Comparison of ENCODE assay signal across 8 mouse cellular contexts in genomic region chr11:98785772-98786281, GRCm38 (mm10). TPM values are rescaled to one million over a fixed set of nuclear protein-coding genes. Genes with fewer than 3 reads are reported as not detected.
DNase-seq lines count a peak whose midpoint lies in the region; ATAC-seq and TF ChIP-seq lines count a peak whose summit lies in the region.

No protein-coding gene starts in this region.

- no peaks in the 10 kb centered on the region for H3K27me3 ChIP-seq in forebrain, embryonic 14.5 days (replicated peaks; ENCODE audit: control insufficient read depth, insufficient read depth, low read length)

- peak; percentile 68 for TF ChIP-seq CTCF in brain, embryonic 14.5 days (IDR thresholded peaks at IDR 0.05; ENCODE audit: borderline replicate concordance, extremely low read depth, insufficient read depth, insufficient read length)

- H3K36me3 ChIP-seq in forebrain, embryonic 14.5 days (ENCODE audit: control insufficient read depth, insufficient read depth, low read length): no peaks in the 10 kb centered on the region

- H3K9ac ChIP-seq in forebrain, embryonic 14.5 days (ENCODE audit: low read length): no peak overlapping the region

- no peak for TF ChIP-seq POLR2A in brain, embryonic 14.5 days (IDR thresholded peaks at IDR 0.05; ENCODE audit: borderline replicate concordance, extremely low read depth, insufficient read depth, insufficient read length, poor library complexity, severe bottlenecking)

- no peaks in the 10 kb centered on the region for H3K9me3 ChIP-seq in forebrain, embryonic 14.5 days (replicated peaks; ENCODE audit: control insufficient read depth, low read length)

- 7% methylated on average over 12 of the region's 12 CpGs for WGBS in forebrain, embryonic 14.5 days

- peak overlapping the region; percentile 34 for H3K4me2 ChIP-seq in forebrain, embryonic 14.5 days (ENCODE audit: low read length)

- no peak overlapping the region for H3K4me3 ChIP-seq in forebrain, embryonic 14.5 days (ENCODE audit: low read depth, low read length)

- peak overlapping the region; percentile 45; the same call in 1 of the 2 replicates for H3K27ac ChIP-seq in forebrain, embryonic 14.5 days (ENCODE audit: low read depth, low read length)

- ATAC-seq in forebrain, embryonic 14.5 days: no peak

- peaks cover 40% of the 10 kb centered on the region for H3K4me1 ChIP-seq in forebrain, embryonic 14.5 days (ENCODE audit: control insufficient read depth, insufficient read depth, low read length)

- DNase-seq in ES-CJ7 (ENCODE audit: low read depth, low spot score): peak; percentile 89
- peak; percentile 90 for DNase-seq in brain, embryonic 14.5 days (ENCODE audit: low read depth)
- DNase-seq in forebrain, embryonic 14.5 days (ENCODE audit: low spot score): peak; percentile 86
- DNase-seq in heart, postnatal 10 days: peak; percentile 92 to 93
- DNase-seq in kidney, postnatal 36 days: peak; percentile 83 to 87
- peak; percentile 86 to 92 for DNase-seq in lung, adult 18-20 months
- peak; percentile 62 for DNase-seq in ovary, postnatal 14 days (ENCODE audit: low spot score)
- peak; percentile 87 for DNase-seq in thymus, postnatal 4 days

- intact Hi-C loops in heart, postnatal 10 days (cut with DNase I): loop anchor here (1.0 to 2.0 kb wide), 3 partner anchors 13 to 75 kb away; no protein-coding TSS in a partner anchor

RNA-seq across cellular contexts. Expression of gene Msl1, which starts 9.5 kb away (rescaled TPM):
- 92.1 and 104 TPM in 2 replicates for polyA plus RNA-seq in brain, embryonic 14.5 days (2012; rRNA removed)
- polyA plus RNA-seq in forebrain, embryonic 14.5 days (2014; fragmentation: Nextera tagmentation; extraction: Ambion mirVana): 19.3 and 20.5 TPM in 2 replicates
- total RNA-seq in heart, postnatal 10 days (2021): 10 to 100 TPM; 70.3 to 83.4 TPM

RNA-seq across cellular contexts. Expression of gene Nr1d1, which starts 10.7 kb away (rescaled TPM):
- 3.6 and 4.1 TPM in 2 replicates for polyA plus RNA-seq in brain, embryonic 14.5 days (2012; rRNA removed)
- 2.2 and 3.1 TPM in 2 replicates for polyA plus RNA-seq in forebrain, embryonic 14.5 days (2014; fragmentation: Nextera tagmentation; extraction: Ambion mirVana)
- total RNA-seq in heart, postnatal 10 days (2021): 10 to 100 TPM; 31.1 to 32.7 TPM

RNA-seq across cellular contexts. Expression of gene Casc3, which starts 18.9 kb away (rescaled TPM):
- polyA plus RNA-seq in brain, embryonic 14.5 days (2012; rRNA removed): 66.6 and 74.3 TPM in 2 replicates
- polyA plus RNA-seq in forebrain, embryonic 14.5 days (2014; fragmentation: Nextera tagmentation; extraction: Ambion mirVana): 41.0 and 45.0 TPM in 2 replicates
- 10 to 100 TPM; 29.0 to 29.7 TPM for total RNA-seq in heart, postnatal 10 days (2021)

RNA-seq across cellular contexts. Expression of gene Thra, which starts 45.4 kb away (rescaled TPM):
- 600 and 616 TPM in 2 replicates for polyA plus RNA-seq in brain, embryonic 14.5 days (2012; rRNA removed)
- 164 and 199 TPM in 2 replicates for polyA plus RNA-seq in forebrain, embryonic 14.5 days (2014; fragmentation: Nextera tagmentation; extraction: Ambion mirVana)
- 100 to 1,000 TPM; 172 to 190 TPM for total RNA-seq in heart, postnatal 10 days (2021)

RNA-seq across cellular contexts. Expression of gene Rapgefl1, which starts 50.8 kb away (rescaled TPM):
- 22.0 and 33.5 TPM in 2 replicates for polyA plus RNA-seq in brain, embryonic 14.5 days (2012; rRNA removed)
- 3.0 and 4.5 TPM in 2 replicates for polyA plus RNA-seq in forebrain, embryonic 14.5 days (2014; fragmentation: Nextera tagmentation; extraction: Ambion mirVana)
- total RNA-seq in heart, postnatal 10 days (2021): under 1 TPM; 0.79 to 0.87 TPM
